Mouse (Mus musculus) heart, embryonic 14.5 days (tissue): ENCODE results near the gene Myrf. TPM values are rescaled to one million over a fixed set of nuclear protein-coding genes. Genes with fewer than 3 reads are reported as not detected.

Source experiments
- ATAC-seq: fragments of 200-750 bp; cut with Nextera tagmentation; 2 replicates; pipeline ENCODE4 v1.8.0; 2017; ENCODE audit warnings: low read depth, moderate TSS enrichment; ENCODE audit not compliant: insufficient number of reproducible peaks, insufficient read depth, low FRiP score
- H3K27ac ChIP-seq, 2 experiments: fragments of 200-500 bp in 1 of 2; fragments of 300-500 bp in 1 of 2; sonication (generic) in 1 of 2; replicated peaks in 1 of 2; 2 replicates each; pipeline ENCODE4 v1.5.1; 2012 to 2014; ENCODE audit warnings: low read depth in 2 of 2, low read length in 2 of 2, control low read depth in 1 of 2, mild to moderate bottlenecking in 1 of 2, mixed read lengths in 1 of 2; ENCODE audit not compliant: control insufficient read depth in 1 of 2, insufficient read depth in 1 of 2
- H3K27me3 ChIP-seq: fragments of 300-500 bp; sonication (generic); 2 replicates; pipeline ENCODE4 v1.6.1; 2014; ENCODE audit warnings: mild to moderate bottlenecking, low read length, control low read depth; ENCODE audit not compliant: control insufficient read depth, insufficient read depth
- H3K36me3 ChIP-seq: fragments of 300-500 bp; sonication (generic); 2 replicates; pipeline ENCODE4 v1.6.1; 2014; ENCODE audit warnings: mild to moderate bottlenecking, control low read depth, low read length, mixed read lengths; ENCODE audit not compliant: control insufficient read depth, insufficient read depth
- H3K4me1 ChIP-seq, 2 experiments: fragments of 200-500 bp in 1 of 2; fragments of 300-500 bp in 1 of 2; sonication (generic) in 1 of 2; 2 replicates each; pipeline ENCODE4 v1.6.1; 2012 to 2014; ENCODE audit warnings: low read length in 2 of 2, control low read depth in 1 of 2, mixed read lengths in 1 of 2; ENCODE audit not compliant: control insufficient read depth in 2 of 2, insufficient read depth in 2 of 2
- H3K4me2 ChIP-seq: fragments of 300-500 bp; sonication (generic); 2 replicates; pipeline ENCODE4 v1.6.1; 2014; ENCODE audit warnings: mild to moderate bottlenecking, low read length
- H3K4me3 ChIP-seq, 2 experiments: fragments of 200-500 bp in 1 of 2; fragments of 300-500 bp in 1 of 2; sonication (generic) in 1 of 2; 2 replicates each; pipeline ENCODE4 v1.5.1; 2012 to 2014; ENCODE audit warnings: low read length in 2 of 2, mild to moderate bottlenecking in 2 of 2, control low read depth in 1 of 2, low read depth in 1 of 2, moderate library complexity in 1 of 2; ENCODE audit not compliant: control insufficient read depth in 1 of 2, insufficient read depth in 1 of 2
- H3K9ac ChIP-seq: fragments of 300-500 bp; sonication (generic); 2 replicates; pipeline ENCODE4 v1.6.1; 2014; ENCODE audit warnings: mild to moderate bottlenecking, low read length
- H3K9me3 ChIP-seq: fragments of 300-500 bp; sonication (generic); 2 replicates; pipeline ENCODE4 v1.6.1; 2016; ENCODE audit warnings: low read length, control low read depth; ENCODE audit not compliant: control insufficient read depth
- WGBS: fragments of 180-500 bp; shearing (Covaris S2); extraction: QIAGEN DNeasy Blood & Tissue Kit; methylation state at CpG from one replicate; pipeline ENCODE4 v1.1.7; 2014; 5-methylcytosine and 5-hydroxymethylcytosine counted together
- polyA plus RNA-seq: library from polyadenylated mRNA; unstranded; fragments of >200 nt; fragmentation: Nextera tagmentation; extraction: Ambion mirVana; gene quantifications from 2 replicates; pipeline ENCODE4 v1.2.1, GENCODE M21; 2014

The Myrf gene
- polyA plus RNA-seq, 1 experiment from 2014 or later: 10.8 TPM

- H3K9ac ChIP-seq: no peak overlapping the region
- no peak for ATAC-seq
- peaks cover 79% of the 10 kb centered on the region for H3K36me3 ChIP-seq
- H3K4me3 ChIP-seq: no peak overlapping the region
- WGBS: 79% methylated on average over 5 of the region's 5 CpGs
- no peaks in the 10 kb centered on the region for H3K4me1 ChIP-seq
- no peak overlapping the region for H3K4me2 ChIP-seq
- no peaks in the 10 kb centered on the region for H3K27me3 ChIP-seq
- H3K9me3 ChIP-seq: no peaks in the 10 kb centered on the region
- no peak overlapping the region for H3K27ac ChIP-seq
Measured at GRCm38 (mm10) chr19:10195252-10195651, 45.3 kb downstream of the Myrf start.

- WGBS: 81% methylated on average over 11 of the region's 11 CpGs
Measured at GRCm38 (mm10) chr19:10194337-10194736, 46.2 kb downstream of the Myrf start.

GRCm38 (mm10) chr19:10191326-10191725 is 49.2 kb downstream of the Myrf start:
- Histone ChIP-seq H3K9ac (no peak overlapping the region), H3K36me3 (peaks cover 94% of the 10 kb centered on the region), H3K4me2 (no peak overlapping the region), H3K9me3 (no peaks in the 10 kb centered on the region), H3K27ac (no peak overlapping the region), H3K4me3 (no peak overlapping the region), H3K27me3 (no peaks in the 10 kb centered on the region), H3K4me1 (no peaks in the 10 kb centered on the region)
- 46% methylated on average over 7 of the region's 7 CpGs for WGBS
- no peak for ATAC-seq

More at GRCm38 (mm10) chr19:10194337-10194736, 46.2 kb downstream of the Myrf start:
- Histone ChIP-seq H3K4me3 (no peak overlapping the region), H3K9me3 (no peaks in the 10 kb centered on the region), H3K4me1 (no peaks in the 10 kb centered on the region), H3K27me3 (no peaks in the 10 kb centered on the region), H3K36me3 (peaks cover 79% of the 10 kb centered on the region), H3K4me2 (no peak overlapping the region), H3K9ac (no peak overlapping the region), H3K27ac (no peak overlapping the region)
- ATAC-seq: no peak

- WGBS: 37% methylated on average over 2 of the region's 2 CpGs
- peaks cover 94% of the 10 kb centered on the region for H3K36me3 ChIP-seq
- H3K27me3 ChIP-seq: no peaks in the 10 kb centered on the region
- no peaks in the 10 kb centered on the region for H3K9me3 ChIP-seq
- H3K9ac ChIP-seq: no peak overlapping the region
- no peaks in the 10 kb centered on the region for H3K4me1 ChIP-seq
- H3K27ac ChIP-seq: no peak overlapping the region
- no peak for ATAC-seq
- no peak overlapping the region for H3K4me2 ChIP-seq
- no peak overlapping the region for H3K4me3 ChIP-seq
Measured at GRCm38 (mm10) chr19:10190796-10191195, 49.8 kb downstream of the Myrf start.

- H3K9me3 ChIP-seq: no peaks in the 10 kb centered on the region
- no peak overlapping the region for H3K27ac ChIP-seq
- ATAC-seq: no peak
- H3K27me3 ChIP-seq: no peaks in the 10 kb centered on the region
- H3K4me3 ChIP-seq: no peak overlapping the region
- WGBS: 96% methylated on average over 8 of the region's 8 CpGs
- H3K4me2 ChIP-seq: no peak overlapping the region
- peaks cover 94% of the 10 kb centered on the region for H3K36me3 ChIP-seq
- H3K9ac ChIP-seq: no peak overlapping the region
- no peaks in the 10 kb centered on the region for H3K4me1 ChIP-seq
Measured at GRCm38 (mm10) chr19:10189940-10190339, 50.6 kb downstream of the Myrf start.

GRCm38 (mm10) chr19:10189022-10189421 is 51.5 kb downstream of the Myrf start:
- 95% methylated on average over 6 of the region's 6 CpGs for WGBS
- Histone ChIP-seq H3K9ac (no peak overlapping the region), H3K27me3 (no peaks in the 10 kb centered on the region), H3K27ac (no peak overlapping the region), H3K4me1 (peaks cover 7 to 8% of the 10 kb centered on the region in 2 experiments), H3K4me2 (no peak overlapping the region), H3K9me3 (no peaks in the 10 kb centered on the region), H3K36me3 (peaks cover 88% of the 10 kb centered on the region), H3K4me3 (no peak overlapping the region)
- no peak for ATAC-seq

GRCm38 (mm10) chr19:10188281-10188811 is 52.2 kb downstream of the Myrf start:
- Histone ChIP-seq H3K27me3 (no peaks in the 10 kb centered on the region), H3K4me3 (no peak overlapping the region), H3K27ac (no peak overlapping the region), H3K4me1 (peaks cover 8 to 12% of the 10 kb centered on the region in 2 experiments), H3K9ac (no peak overlapping the region), H3K9me3 (no peaks in the 10 kb centered on the region), H3K36me3 (peaks cover 81% of the 10 kb centered on the region), H3K4me2 (no peak overlapping the region)
- whole genome bisulfite sequencing: 84% methylated on average over 10 of the region's 10 CpGs
- no peak for ATAC-seq

- no peak overlapping the region for H3K4me2 ChIP-seq
- no peaks in the 10 kb centered on the region for H3K9me3 ChIP-seq
- no peak overlapping the region for H3K27ac ChIP-seq
- no peak for ATAC-seq
- peaks cover 64% of the 10 kb centered on the region for H3K36me3 ChIP-seq
- no peaks in the 10 kb centered on the region for H3K27me3 ChIP-seq
- WGBS: 93% methylated on average over 8 of the region's 8 CpGs
- peaks cover 11 to 16% of the 10 kb centered on the region in 2 experiments for H3K4me1 ChIP-seq
- H3K4me3 ChIP-seq: no peak overlapping the region
- H3K9ac ChIP-seq: no peak overlapping the region
Measured at GRCm38 (mm10) chr19:10186569-10186968, 54.0 kb downstream of the Myrf start.
